8 mouse cellular contexts compared by ENCODE assay signal in the genomic region with DNA sequence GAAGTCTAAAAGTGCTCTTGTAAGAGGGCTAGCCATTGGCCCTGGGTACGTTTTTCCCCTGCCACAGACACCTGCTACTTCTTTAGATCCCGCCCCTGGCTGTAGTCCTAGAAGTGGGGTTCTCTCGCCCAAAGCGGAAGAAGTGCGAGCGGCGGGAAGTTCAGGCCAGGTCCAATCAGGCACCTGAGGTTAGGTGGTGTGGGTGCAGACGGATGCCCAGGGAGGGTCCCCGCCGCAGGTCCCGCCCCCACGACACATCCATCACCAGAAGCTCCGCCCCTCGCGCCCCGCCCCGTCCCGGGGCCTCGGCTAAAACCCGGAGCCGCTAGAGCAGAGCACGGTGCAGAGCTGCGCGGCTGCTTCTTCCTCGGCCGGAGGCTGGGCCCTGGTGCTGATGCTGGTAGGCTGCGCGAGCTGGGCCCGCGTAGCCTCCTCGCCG. TPM values are rescaled to one million over a fixed set of nuclear protein-coding genes. Genes with fewer than 3 reads are reported as not detected.
DNase-seq lines count a peak whose midpoint lies in the region; ATAC-seq and TF ChIP-seq lines count a peak whose summit lies in the region.

A gene (plus strand): TSS at position 333 of the 439 bp plus-strand sequence.

- no peak within 1 kb of the TSS for H3K27ac ChIP-seq in ES-Bruce4 (ENCODE audit: insufficient read depth, low read length)
- peak within 1 kb of the TSS; percentile 97 for H3K27ac ChIP-seq in forebrain, embryonic 15.5 days (replicated peaks)
- H3K27ac ChIP-seq in hindbrain, embryonic 12.5 days: peak within 1 kb of the TSS; percentile 96
- H3K27ac ChIP-seq in lung, embryonic 16.5 days (ENCODE audit: low read length): peak within 1 kb of the TSS; percentile 69
- H3K27ac ChIP-seq in thymus, adult 2 months (ENCODE audit: control insufficient read depth, insufficient read depth, low read length): peak within 1 kb of the TSS; percentile 75

- no peak for TF ChIP-seq CTCF in ES-Bruce4 (IDR thresholded peaks at IDR 0.05; ENCODE audit: low read depth, low read length)
- TF ChIP-seq CTCF in thymus, adult 2 months (IDR thresholded peaks at IDR 0.05; ENCODE audit: borderline replicate concordance, control insufficient read depth, extremely low read depth, insufficient read depth, low read length, poor library complexity): 0 out of 2 replicates have a peak, but pooled peaks have one; percentile 9

- no peaks in the 10 kb centered on the region for H3K36me3 ChIP-seq in ES-Bruce4 (ENCODE audit: control insufficient read depth, insufficient read depth, low read length, poor library complexity, severe bottlenecking)
- H3K36me3 ChIP-seq in forebrain, embryonic 15.5 days: no peaks in the 10 kb centered on the region
- no peaks in the 10 kb centered on the region for H3K36me3 ChIP-seq in hindbrain, embryonic 12.5 days
- no peaks in the 10 kb centered on the region for H3K36me3 ChIP-seq in lung, embryonic 16.5 days (ENCODE audit: control insufficient read depth, insufficient read depth, low read length)
- no peaks in the 10 kb centered on the region for H3K36me3 ChIP-seq in thymus, adult 2 months (ENCODE audit: control insufficient read depth, insufficient read depth, low read length)

- H3K9ac ChIP-seq in ES-Bruce4 (ENCODE audit: low read depth, poor library complexity, severe bottlenecking): peak within 1 kb of the TSS; percentile 60
- peak within 1 kb of the TSS; percentile 96 for H3K9ac ChIP-seq in forebrain, embryonic 15.5 days (replicated peaks)
- H3K9ac ChIP-seq in hindbrain, embryonic 12.5 days: peak within 1 kb of the TSS; percentile 97
- peak within 1 kb of the TSS; percentile 71 for H3K9ac ChIP-seq in lung, embryonic 16.5 days (ENCODE audit: low read length)

- peak within 1 kb of the TSS; percentile 72 for H3K4me2 ChIP-seq in forebrain, embryonic 15.5 days (replicated peaks)
- H3K4me2 ChIP-seq in hindbrain, embryonic 12.5 days (replicated peaks): peak within 1 kb of the TSS; percentile 66
- H3K4me2 ChIP-seq in lung, embryonic 16.5 days (ENCODE audit: low read depth, low read length): peak within 1 kb of the TSS; percentile 98

- no peak for TF ChIP-seq EP300 in ES-Bruce4 (IDR thresholded peaks at IDR 0.05; ENCODE audit: insufficient read depth, low read depth, low read length)

- peak; percentile 24 for TF ChIP-seq POLR2A in ES-Bruce4 (IDR thresholded peaks at IDR 0.05; ENCODE audit: insufficient read depth, low read length)
- TF ChIP-seq POLR2A in thymus, adult 2 months (IDR thresholded peaks at IDR 0.05; ENCODE audit: control insufficient read depth, extremely low read depth, insufficient read depth, low read length, poor library complexity): peak; percentile 94

- DNase-seq in c-Kit-positive CD71-positive TER-119-positive erythroid progenitor cells, embryonic 14.5 days (ENCODE audit: low spot score): peak; percentile 29
- DNase-seq in layer of hippocampus, postnatal 10 days (ENCODE audit: low spot score in 2 of 2): peak; percentile 91 to 95
- DNase-seq in ovary, postnatal 10 days (ENCODE audit: low spot score): peak; percentile 26
- DNase-seq in thymus, adult 2 months: peak; percentile 99

- H3K27me3 ChIP-seq in ES-Bruce4 (ENCODE audit: control insufficient read depth, insufficient read depth, low read length, poor library complexity, severe bottlenecking): no peaks in the 10 kb centered on the region
- H3K27me3 ChIP-seq in forebrain, embryonic 15.5 days: no peaks in the 10 kb centered on the region
- H3K27me3 ChIP-seq in hindbrain, embryonic 12.5 days: no peaks in the 10 kb centered on the region
- peaks cover 32% of the 10 kb centered on the region for H3K27me3 ChIP-seq in lung, embryonic 16.5 days (ENCODE audit: control insufficient read depth, insufficient read depth, low read depth, low read length)
- no peaks in the 10 kb centered on the region for H3K27me3 ChIP-seq in thymus, adult 2 months (ENCODE audit: control insufficient read depth, insufficient read depth, low read length)

- no peaks in the 10 kb centered on the region for H3K9me3 ChIP-seq in ES-Bruce4 (replicated peaks; ENCODE audit: control insufficient read depth, insufficient read depth, low read length, poor library complexity, severe bottlenecking)
- no peaks in the 10 kb centered on the region for H3K9me3 ChIP-seq in forebrain, embryonic 15.5 days
- H3K9me3 ChIP-seq in hindbrain, embryonic 12.5 days (replicated peaks): no peaks in the 10 kb centered on the region
- no peaks in the 10 kb centered on the region for H3K9me3 ChIP-seq in lung, embryonic 16.5 days (ENCODE audit: control insufficient read depth, low read length)

- peak; percentile 98 for ATAC-seq in forebrain, embryonic 15.5 days (replicated peaks)
- peak; percentile 97 for ATAC-seq in hindbrain, embryonic 12.5 days (ENCODE audit: low FRiP score)
- peak; percentile 96 for ATAC-seq in lung, embryonic 16.5 days (ENCODE audit: low read depth)

- WGBS in forebrain, embryonic 15.5 days: 1% methylated on average over 32 of the region's 32 CpGs
- under 1% methylated on average over 31 of the region's 32 CpGs for WGBS in hindbrain, embryonic 12.5 days
- WGBS in lung, embryonic 16.5 days: under 1% methylated on average over 31 of the region's 32 CpGs
- under 1% methylated on average over 32 of the region's 32 CpGs for WGBS in thymus, adult 2 months

- H3K4me1 ChIP-seq in ES-Bruce4 (ENCODE audit: control insufficient read depth, insufficient read depth, low read length): peaks cover 1% of the 10 kb centered on the region
- peaks cover 56% of the 10 kb centered on the region for H3K4me1 ChIP-seq in forebrain, embryonic 15.5 days
- peaks cover 33% of the 10 kb centered on the region for H3K4me1 ChIP-seq in hindbrain, embryonic 12.5 days
- H3K4me1 ChIP-seq in lung, embryonic 16.5 days (replicated peaks; ENCODE audit: control insufficient read depth, insufficient read depth, low read length): 0 out of 2 replicates have a peak, but pooled peaks cover 4% of the 10 kb centered on the region
- peaks cover 12% of the 10 kb centered on the region for H3K4me1 ChIP-seq in thymus, adult 2 months (replicated peaks; ENCODE audit: control insufficient read depth, insufficient read depth, low read length)

- peak within 1 kb of the TSS; percentile 77 for H3K4me3 ChIP-seq in ES-Bruce4 (ENCODE audit: low read depth, low read length)
- peak within 1 kb of the TSS; percentile 63 for H3K4me3 ChIP-seq in forebrain, embryonic 15.5 days
- peak within 1 kb of the TSS; percentile 76 for H3K4me3 ChIP-seq in hindbrain, embryonic 12.5 days
- H3K4me3 ChIP-seq in lung, embryonic 16.5 days (ENCODE audit: low read length): peak within 1 kb of the TSS; percentile 74
- peak within 1 kb of the TSS; percentile 98 for H3K4me3 ChIP-seq in thymus, adult 2 months (ENCODE audit: control insufficient read depth, insufficient read depth, low read length)

RNA-seq across cellular contexts. Expression of the gene that starts here (rescaled TPM):
- 18.9 and 20.6 TPM in 2 replicates for polyA plus RNA-seq in ES-Bruce4 (2011; ENCODE audit: insufficient read depth, insufficient read length, low read depth, missing spikeins)
- polyA plus RNA-seq in forebrain, embryonic 15.5 days (2015; fragmentation: Nextera tagmentation; extraction: Ambion mirVana): 31.8 and 35.9 TPM in 2 replicates
- 19.9 and 22.8 TPM in 2 replicates for polyA plus RNA-seq in hindbrain, embryonic 12.5 days (2016; fragmentation: Nextera tagmentation; extraction: Ambion mirVana)
- 10 to 100 TPM; 59.7 to 65.2 TPM for total RNA-seq in layer of hippocampus, postnatal 10 days (2021)
- polyA plus RNA-seq in lung, embryonic 16.5 days (2015; fragmentation: Nextera tagmentation; extraction: Ambion mirVana): 0.58 and 0.89 TPM in 2 replicates
- 52.7 and 53.0 TPM in 2 replicates for polyA plus RNA-seq in thymus, adult 2 months (2012; rRNA removed)

Comparison
In these comparisons a context has a peak if more than half of its experiments do, and no peak if none do; other contexts are left out.
1. RNA of the gene that starts here (polyA plus RNA-seq): 52.7 to 53.0 TPM in thymus, adult 2 months, 31.8 to 35.9 TPM in forebrain, embryonic 15.5 days, 19.9 to 22.8 TPM in hindbrain, embryonic 12.5 days and 18.9 to 20.6 TPM in ES-Bruce4; 0.58 to 0.89 TPM in lung, embryonic 16.5 days; every median in the first group is over 10 times any median in the second.
2. Peak in ATAC-seq, H3K4me3 ChIP-seq, H3K27ac ChIP-seq, H3K9ac ChIP-seq and H3K4me2 ChIP-seq in lung, embryonic 16.5 days; RNA of the gene not detected or under 1 TPM.
3. DNase-seq: peak in every context shown above with its lines; median percentile 99 in thymus, adult 2 months; 93 in layer of hippocampus, postnatal 10 days; 29 in c-Kit-positive CD71-positive TER-119-positive erythroid progenitor cells, embryonic 14.5 days; 26 in ovary, postnatal 10 days.
4. Peak in every context shown above with its lines, with median percentiles within 50 percentile points of each other: H3K4me3 ChIP-seq, H3K9ac ChIP-seq, ATAC-seq and H3K4me2 ChIP-seq.